25 mouse cellular contexts compared by ENCODE assay signal in genomic region chr6:139769744-139770473, GRCm38 (mm10).
DNase-seq lines count a peak whose midpoint lies in the region; ATAC-seq and TF ChIP-seq lines count a peak whose summit lies in the region.
"Had no signal": no experiment of that assay in that cellular context is flagged by ENCODE, and none has a peak within 500 bp of the region (broad histone marks: within the 10 kb centered on the region; RNA-seq: fewer than 3 reads in every experiment).

No protein-coding gene starts in this region.

- H3K27me3 ChIP-seq in limb, embryonic 14.5 days (ENCODE audit: control insufficient read depth, insufficient read depth, low read length) = no peaks in the 10 kb centered on the region
- H3K27me3 ChIP-seq in limb, embryonic 10.5 days (ENCODE audit: low read depth, poor library complexity, severe bottlenecking) = no peaks in the 10 kb centered on the region
- no peaks in the 10 kb centered on the region for H3K27me3 ChIP-seq in C2C12 (ENCODE audit: control insufficient read depth, insufficient read depth, insufficient read length)
- H3K27me3 ChIP-seq in kidney, adult 2 months (replicated peaks; ENCODE audit: control insufficient read depth, insufficient read depth, low read length) = no peaks in the 10 kb centered on the region
- H3K27me3 ChIP-seq in stomach, postnatal 0 days (ENCODE audit: control insufficient read depth, insufficient read depth, low read length) = no peaks in the 10 kb centered on the region
- H3K27me3 ChIP-seq: CH12.LX; embryonic facial prominence, embryonic 12.5 days; hindbrain, embryonic 12.5 days had no signal

- TF ChIP-seq EP300 in stomach, postnatal 0 days (optimal IDR thresholded peaks at IDR 0.05) = no peak

- H3K36me3 ChIP-seq in limb, embryonic 14.5 days (ENCODE audit: control insufficient read depth, insufficient read depth, low read length) = no peaks in the 10 kb centered on the region
- H3K36me3 ChIP-seq in limb, embryonic 10.5 days = no peaks in the 10 kb centered on the region
- H3K36me3 ChIP-seq in C2C12 (ENCODE audit: control insufficient read depth, insufficient read depth) = no peaks in the 10 kb centered on the region
- H3K36me3 ChIP-seq in kidney, adult 2 months (ENCODE audit: control insufficient read depth, insufficient read depth, low read length) = no peaks in the 10 kb centered on the region
- no peaks in the 10 kb centered on the region for H3K36me3 ChIP-seq in stomach, postnatal 0 days (ENCODE audit: control insufficient read depth, insufficient read depth, low read length)
- H3K36me3 ChIP-seq: embryonic facial prominence, embryonic 12.5 days; forebrain, embryonic 10.5 days; heart, embryonic 10.5 days; hindbrain, embryonic 12.5 days had no signal

- WGBS in limb, embryonic 14.5 days = 80% methylated on average over 7 of the region's 7 CpGs
- WGBS in limb, embryonic 10.5 days = 94% methylated on average over 7 of the region's 7 CpGs
- 78% methylated on average over 7 of the region's 7 CpGs for WGBS in kidney, adult 2 months
- 73% methylated on average over 7 of the region's 7 CpGs for WGBS in stomach, postnatal 0 days

- H3K9ac ChIP-seq in limb, embryonic 14.5 days (ENCODE audit: low read depth, low read length, severe bottlenecking) = no peak overlapping the region
- no peak overlapping the region for H3K9ac ChIP-seq in stomach, postnatal 0 days (ENCODE audit: low read length)
- H3K9ac ChIP-seq: embryonic facial prominence, embryonic 12.5 days; hindbrain, embryonic 12.5 days had no signal

- no peak overlapping the region for H3K4me3 ChIP-seq in limb, embryonic 14.5 days (replicated peaks; ENCODE audit: low read length)
- H3K4me3 ChIP-seq in limb, embryonic 10.5 days = no peak overlapping the region
- H3K4me3 ChIP-seq in C2C12 (ENCODE audit: insufficient read depth, poor library complexity, severe bottlenecking) = no peak overlapping the region
- H3K4me3 ChIP-seq in embryonic fibroblast, embryonic 13.5 days (ENCODE audit: insufficient read depth, low read length) = no peak overlapping the region
- H3K4me3 ChIP-seq in kidney, adult 2 months (ENCODE audit: insufficient read depth, low read depth, low read length) = no peak overlapping the region
- no peak overlapping the region for H3K4me3 ChIP-seq in stomach, postnatal 0 days (ENCODE audit: low read depth, low read length)
- H3K4me3 ChIP-seq: embryonic facial prominence, embryonic 12.5 days; erythroblast, embryonic 14.5 days; forebrain, embryonic 10.5 days; heart, embryonic 10.5 days; hindbrain, embryonic 12.5 days had no signal

- H3K9me3 ChIP-seq in limb, embryonic 14.5 days (ENCODE audit: control insufficient read depth, low read length) = no peaks in the 10 kb centered on the region
- H3K9me3 ChIP-seq in limb, embryonic 10.5 days (replicated peaks) = no peaks in the 10 kb centered on the region
- H3K9me3 ChIP-seq in stomach, postnatal 0 days (ENCODE audit: control insufficient read depth, low read length) = no peaks in the 10 kb centered on the region
- H3K9me3 ChIP-seq: embryonic facial prominence, embryonic 12.5 days; forebrain, embryonic 10.5 days; heart, embryonic 10.5 days; hindbrain, embryonic 12.5 days had no signal

- no peaks in the 10 kb centered on the region for H3K79me3 ChIP-seq in C2C12 (ENCODE audit: low read depth)

- TF ChIP-seq CTCF in C2C12 (IDR thresholded peaks at IDR 0.05; ENCODE audit: control insufficient read depth, insufficient read depth, insufficient read length) = no peak
- TF ChIP-seq CTCF in embryonic fibroblast, embryonic 13.5 days (IDR thresholded peaks at IDR 0.05; ENCODE audit: borderline replicate concordance, insufficient read depth, low read length) = no peak
- TF ChIP-seq CTCF in kidney, adult 2 months (conservative IDR thresholded peaks at IDR 0.05; ENCODE audit: insufficient read depth, insufficient read length, low read depth, low read length) = no peak
- no peak for TF ChIP-seq CTCF in stomach, postnatal 0 days (IDR thresholded peaks at IDR 0.05; ENCODE audit: low read depth)

- TF ChIP-seq POLR2A in limb, embryonic 14.5 days (IDR thresholded peaks at IDR 0.05; ENCODE audit: borderline replicate concordance, extremely low read depth, insufficient read depth, insufficient read length) = no peak
- no peak for TF ChIP-seq POLR2A in embryonic fibroblast, embryonic 13.5 days (IDR thresholded peaks at IDR 0.05; ENCODE audit: low read depth, low read length)
- no peak for TF ChIP-seq POLR2A in kidney, adult 2 months (IDR thresholded peaks at IDR 0.05; ENCODE audit: low read depth, low read length)

- no peaks in the 10 kb centered on the region for H3K79me2 ChIP-seq in C2C12 (ENCODE audit: control insufficient read depth, insufficient read depth)

- no peak for ATAC-seq in limb, embryonic 14.5 days (ENCODE audit: low FRiP score, low read depth)
- ATAC-seq in stomach, postnatal 0 days (ENCODE audit: low FRiP score, low TSS enrichment) = no peak
- ATAC-seq: forebrain, embryonic 14.5 days; hindbrain, embryonic 16.5 days; inflammation-experienced regulatory T-cells, adult 6 months; intestine, postnatal 0 days had no signal

- no peak overlapping the region for H3K27ac ChIP-seq in limb, embryonic 14.5 days (replicated peaks; ENCODE audit: low read depth, low read length)
- H3K27ac ChIP-seq in limb, embryonic 10.5 days = no peak overlapping the region
- H3K27ac ChIP-seq in embryonic fibroblast, embryonic 13.5 days (ENCODE audit: insufficient read depth, low read length) = peak overlapping the region; percentile 15
- no peak overlapping the region for H3K27ac ChIP-seq in kidney, adult 2 months (ENCODE audit: insufficient read depth, low read depth, low read length)
- no peak overlapping the region for H3K27ac ChIP-seq in stomach, postnatal 0 days (replicated peaks)
- H3K27ac ChIP-seq: embryonic facial prominence, embryonic 12.5 days; forebrain, embryonic 10.5 days; heart, embryonic 10.5 days; hindbrain, embryonic 12.5 days had no signal

- DNase-seq in limb, embryonic 14.5 days (ENCODE audit: low spot score) = peak; percentile 56
- no peak for DNase-seq in limb, embryonic 10.5 days (ENCODE audit: low spot score)
- peak; percentile 51 for DNase-seq in NIH3T3 (ENCODE audit: low read depth)
- DNase-seq in frontal cortex, postnatal 25 days (ENCODE audit: low spot score in 2 of 2) = no peak
- DNase-seq in kidney, adult 2 months = no peak
- no peak for DNase-seq in stomach, postnatal 0 days (ENCODE audit: low spot score)
- DNase-seq: adrenal gland, postnatal 25 days; cerebellum, adult 18-20 months; embryo, embryonic 11 days; gastrocnemius, postnatal 10 days; heart, adult 18-20 months; heart, postnatal 10 days; heart, postnatal 4 days had no signal

- H3K4me1 ChIP-seq in limb, embryonic 14.5 days (ENCODE audit: control insufficient read depth, insufficient read depth, low read length) = no peaks in the 10 kb centered on the region
- H3K4me1 ChIP-seq in limb, embryonic 10.5 days = no peaks in the 10 kb centered on the region
- H3K4me1 ChIP-seq in embryonic fibroblast, embryonic 13.5 days (ENCODE audit: control insufficient read depth, insufficient read depth, low read length) = no peaks in the 10 kb centered on the region
- no peaks in the 10 kb centered on the region for H3K4me1 ChIP-seq in kidney, adult 2 months (ENCODE audit: control insufficient read depth, insufficient read depth, low read length)
- H3K4me1 ChIP-seq in stomach, postnatal 0 days (replicated peaks; ENCODE audit: control insufficient read depth, insufficient read depth) = no peaks in the 10 kb centered on the region
- H3K4me1 ChIP-seq: embryonic facial prominence, embryonic 12.5 days; forebrain, embryonic 10.5 days; heart, embryonic 10.5 days; hindbrain, embryonic 12.5 days had no signal

- H3K4me2 ChIP-seq in limb, embryonic 14.5 days (replicated peaks; ENCODE audit: low read depth, low read length, severe bottlenecking) = no peak overlapping the region
- H3K4me2 ChIP-seq in stomach, postnatal 0 days (replicated peaks; ENCODE audit: low read depth) = no peak overlapping the region
- H3K4me2 ChIP-seq: embryonic facial prominence, embryonic 12.5 days; hindbrain, embryonic 12.5 days had no signal

- H3ac ChIP-seq in C2C12 (ENCODE audit: control insufficient read depth, insufficient read length, low read depth) = no peak overlapping the region

TF ChIP-seq in C2C12, 6 proteins besides CTCF, POLR2A, EP300 and RAD21:
- TF ChIP-seq FOSL1 (IDR thresholded peaks at IDR 0.05; ENCODE audit: insufficient read depth, low read length, poor library complexity, severe bottlenecking) (peak; percentile 64), USF1 (IDR thresholded peaks at IDR 0.05; ENCODE audit: low read depth) (peak; percentile 79), MAX (IDR thresholded peaks at IDR 0.05) (peak; percentile 24), CEBPB (IDR thresholded peaks at IDR 0.05; ENCODE audit: low read depth) (no peak), MYOG (IDR thresholded peaks at IDR 0.05; ENCODE audit: control insufficient read depth, extremely low read depth, insufficient read length) (no peak), MYOD1 (IDR thresholded peaks at IDR 0.05; ENCODE audit: control insufficient read depth, insufficient read length, low read depth) (no peak)
TF ChIP-seq in C2C12: peak in this region for 3.

Comparison
In these comparisons a context has a peak if more than half of its experiments do, and no peak if none do; other contexts are left out.
1. DNase-seq: peak in limb, embryonic 14.5 days (single experiment) and NIH3T3 (single experiment); none in limb, embryonic 10.5 days (single experiment), frontal cortex, postnatal 25 days (0 of 2), kidney, adult 2 months (single experiment) and stomach, postnatal 0 days (single experiment).